ENCODE assay signal across 23 mouse cellular contexts in the genomic region with DNA sequence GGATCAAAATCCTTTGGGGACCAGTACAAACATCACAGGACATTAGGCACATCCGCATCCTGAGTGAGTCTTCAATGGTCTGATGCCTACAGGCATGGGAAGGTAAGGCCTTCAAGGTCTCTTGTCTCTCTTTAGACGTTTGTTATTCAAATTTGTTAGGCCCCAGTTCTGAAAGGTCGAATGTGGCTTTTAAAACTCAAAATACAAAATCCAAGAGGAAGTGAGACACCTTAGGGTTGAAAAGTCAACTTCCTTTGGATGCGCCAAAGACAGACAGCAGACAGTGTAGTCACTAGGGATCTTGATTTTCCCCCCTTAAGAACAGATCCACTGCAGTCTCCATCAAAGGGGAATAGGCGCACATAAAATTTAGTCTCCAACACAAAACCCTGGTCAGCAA.
"Had no signal": no experiment of that assay in that cellular context is flagged by ENCODE, and none has a peak within 500 bp of the region (broad histone marks: within the 10 kb centered on the region; RNA-seq: fewer than 3 reads in every experiment).

No protein-coding gene starts in this region.

- H3K27me3 ChIP-seq: heart, embryonic 13.5 days; heart, embryonic 15.5 days; intestine, embryonic 15.5 days; limb, embryonic 13.5 days; limb, embryonic 15.5 days had no signal

- H3K9ac ChIP-seq: heart, embryonic 13.5 days; heart, embryonic 15.5 days; hindbrain, embryonic 12.5 days; hindbrain, embryonic 14.5 days; intestine, embryonic 15.5 days; limb, embryonic 13.5 days; limb, embryonic 15.5 days; liver, embryonic 12.5 days had no signal

- H3K4me2 ChIP-seq: heart, embryonic 11.5 days; heart, embryonic 13.5 days; heart, embryonic 15.5 days; hindbrain, embryonic 12.5 days; hindbrain, embryonic 14.5 days; intestine, embryonic 15.5 days; limb, embryonic 13.5 days; limb, embryonic 15.5 days; liver, embryonic 12.5 days had no signal

- H3K9me3 ChIP-seq: heart, embryonic 15.5 days; intestine, embryonic 15.5 days; limb, embryonic 15.5 days; liver, embryonic 12.5 days had no signal

- ATAC-seq: hindbrain, embryonic 16.5 days; inflammation-experienced regulatory T-cells, adult 6 months; intestine, embryonic 15.5 days; intestine, postnatal 0 days; liver, embryonic 12.5 days had no signal

- H3K36me3 ChIP-seq: hindbrain, embryonic 10.5 days; hindbrain, embryonic 12.5 days; intestine, embryonic 15.5 days; limb, embryonic 15.5 days; liver, embryonic 12.5 days had no signal

- DNase-seq: gastrocnemius, postnatal 14 days; gastrocnemius, postnatal 36 days; heart, adult 18-20 months; heart, postnatal 4 days; kidney, adult 18-20 months; kidney, adult 8-10 months; kidney, postnatal 10 days; kidney, postnatal 25 days had no signal

- H3K4me1 ChIP-seq: liver, embryonic 12.5 days had no signal

- H3K27ac ChIP-seq: heart, embryonic 13.5 days; heart, embryonic 15.5 days; hindbrain, embryonic 10.5 days; hindbrain, embryonic 12.5 days; hindbrain, embryonic 14.5 days; intestine, embryonic 15.5 days; layer of hippocampus, adult 2 months; left cerebral cortex, adult 2 months; limb, embryonic 13.5 days; limb, embryonic 15.5 days; liver, embryonic 12.5 days had no signal

- H3K4me3 ChIP-seq: heart, embryonic 13.5 days; heart, embryonic 15.5 days; hindbrain, embryonic 10.5 days; hindbrain, embryonic 12.5 days; intestine, embryonic 15.5 days; layer of hippocampus, adult 2 months; left cerebral cortex, adult 2 months; limb, embryonic 13.5 days; limb, embryonic 15.5 days; liver, embryonic 12.5 days had no signal
